7 mouse cellular contexts compared by ENCODE assay signal in genomic region chr11:55031211-55031990, GRCm38 (mm10). TPM values are rescaled to one million over a fixed set of nuclear protein-coding genes. Genes with fewer than 3 reads are reported as not detected.
DNase-seq lines count a peak whose midpoint lies in the region; ATAC-seq and TF ChIP-seq lines count a peak whose summit lies in the region.

No protein-coding gene starts in this region.

- peak overlapping the region; percentile 99 for H3K4me2 ChIP-seq in forebrain, embryonic 16.5 days (ENCODE audit: low read length)

- 0 out of 2 replicates have a peak, but pooled peaks have one; percentile 14 for ATAC-seq in forebrain, embryonic 16.5 days

- TF ChIP-seq CTCF in thymus, adult 2 months (IDR thresholded peaks at IDR 0.05; ENCODE audit: borderline replicate concordance, control insufficient read depth, extremely low read depth, insufficient read depth, low read length, poor library complexity), result no peak

- intact Hi-C loops in left cerebral cortex, postnatal 10 days (cut with DNase I), result no loop called here

- no peaks in the 10 kb centered on the region for H3K27me3 ChIP-seq in forebrain, embryonic 16.5 days (replicated peaks; ENCODE audit: control insufficient read depth, insufficient read depth, low read length)
- H3K27me3 ChIP-seq in thymus, adult 2 months (ENCODE audit: control insufficient read depth, insufficient read depth, low read length), result no peaks in the 10 kb centered on the region

- WGBS in forebrain, embryonic 16.5 days, result 48% methylated on average over 10 of the region's 10 CpGs
- WGBS in thymus, adult 2 months, result 9% methylated on average over 10 of the region's 10 CpGs

- H3K4me3 ChIP-seq in forebrain, embryonic 16.5 days (replicated peaks; ENCODE audit: low read length), result peak overlapping the region; percentile 74; the same call in 1 of the 2 replicates
- 0 out of 2 replicates have a peak overlapping the region, but pooled peaks have one; percentile 5 for H3K4me3 ChIP-seq in thymus, adult 2 months (ENCODE audit: control insufficient read depth, insufficient read depth, low read length)

- peaks cover 22% of the 10 kb centered on the region for H3K4me1 ChIP-seq in forebrain, embryonic 16.5 days (replicated peaks; ENCODE audit: control insufficient read depth, insufficient read depth, low read length)
- H3K4me1 ChIP-seq in thymus, adult 2 months (replicated peaks; ENCODE audit: control insufficient read depth, insufficient read depth, low read length), result peaks cover 24% of the 10 kb centered on the region

- no peaks in the 10 kb centered on the region for H3K9me3 ChIP-seq in forebrain, embryonic 16.5 days (ENCODE audit: control insufficient read depth, low read length)

- H3K9ac ChIP-seq in forebrain, embryonic 16.5 days (replicated peaks; ENCODE audit: low read depth, low read length), result peak overlapping the region; percentile 23

- H3K36me3 ChIP-seq in forebrain, embryonic 16.5 days (ENCODE audit: control insufficient read depth, insufficient read depth), result no peaks in the 10 kb centered on the region
- no peaks in the 10 kb centered on the region for H3K36me3 ChIP-seq in thymus, adult 2 months (ENCODE audit: control insufficient read depth, insufficient read depth, low read length)

- peak; percentile 24 to 39 for DNase-seq in spleen, adult 18-20 months
- DNase-seq in spleen, adult 12 weeks (ENCODE audit: low spot score), result no peak
- DNase-seq in lung, postnatal 10 days, result peak; percentile 40
- DNase-seq in thymus, adult 2 months, result peak; percentile 17
- no peak for DNase-seq in adipocyte (ENCODE audit: low spot score)
- DNase-seq in left cerebral cortex, postnatal 10 days (ENCODE audit: extremely low spot score in 1 of 2, low spot score in 2 of 2), result no peak

- no peak for TF ChIP-seq POLR2A in thymus, adult 2 months (IDR thresholded peaks at IDR 0.05; ENCODE audit: control insufficient read depth, extremely low read depth, insufficient read depth, low read length, poor library complexity)

- no peak overlapping the region for H3K27ac ChIP-seq in forebrain, embryonic 16.5 days (ENCODE audit: low read length)
- H3K27ac ChIP-seq in thymus, adult 2 months (ENCODE audit: control insufficient read depth, insufficient read depth, low read length), result peak overlapping the region; percentile 16; the same call in 1 of the 2 replicates

RNA-seq across cellular contexts. Expression of gene Anxa6, which starts 1.8 kb away (rescaled TPM):
- 40.9 and 53.0 TPM in 2 replicates for polyA plus RNA-seq in forebrain, embryonic 16.5 days (2015; fragmentation: Nextera tagmentation; extraction: Ambion mirVana)
- polyA plus RNA-seq in thymus, adult 2 months (2012; rRNA removed), result 121 and 130 TPM in 2 replicates
- 10 to 100 TPM; 82.6 to 85.7 TPM for total RNA-seq in left cerebral cortex, postnatal 10 days (2021)

RNA-seq across cellular contexts. Expression of gene Ccdc69, which starts 46.5 kb away (rescaled TPM):
- 0.29 TPM in 1 of 2 replicates, not detected in the other for polyA plus RNA-seq in forebrain, embryonic 16.5 days (2015; fragmentation: Nextera tagmentation; extraction: Ambion mirVana)
- polyA plus RNA-seq in thymus, adult 2 months (2012; rRNA removed), result 13.9 and 16.5 TPM in 2 replicates
- under 1 TPM; 0.36 to 0.56 TPM for total RNA-seq in left cerebral cortex, postnatal 10 days (2021)

Comparison
In these comparisons a context has a peak if more than half of its experiments do, and no peak if none do; other contexts are left out.
1. DNase-seq: peak in spleen, adult 18-20 months (2 of 2), lung, postnatal 10 days (single experiment) and thymus, adult 2 months (single experiment); none in spleen, adult 12 weeks (single experiment), adipocyte (single experiment) and left cerebral cortex, postnatal 10 days (0 of 2).
2. RNA of gene Ccdc69, which starts 46.5 kb away (polyA plus RNA-seq): 13.9 to 16.5 TPM in thymus, adult 2 months; 0.29 TPM in forebrain, embryonic 16.5 days; every median in the first group is over 10 times any median in the second.